Mouse (Mus musculus) heart, adult 2 months (tissue): ENCODE data around the gene Fbxo47. TPM values are rescaled to one million over a fixed set of nuclear protein-coding genes. Genes with fewer than 3 reads are reported as not detected.
"Not testable (repeated sequence)": the region's sequence is repeated elsewhere in the genome, so short reads cannot be mapped to it uniquely, and the experiment has no call there.

Experiments
- DNase-seq, 2 experiments: peaks; one replicate each; pipeline ENCODE4 v3.0.0; 2021
- H3K27ac ChIP-seq: fragments of 200-600 bp; 2 replicates; pipeline ENCODE4 v1.8.1; 2022
- H3K27me3 ChIP-seq: fragments of 200-500 bp; 2 replicates; pipeline ENCODE4 v1.6.1; 2012; ENCODE audit warnings: mild to moderate bottlenecking, low read length, inconsistent platforms, mixed read lengths; ENCODE audit not compliant: control insufficient read depth, insufficient read depth
- H3K36me3 ChIP-seq: fragments of 200-500 bp; 2 replicates; pipeline ENCODE4 v1.6.1; 2012; ENCODE audit warnings: low read length, inconsistent platforms; ENCODE audit not compliant: control insufficient read depth, insufficient read depth
- H3K4me1 ChIP-seq: fragments of 200-500 bp; 2 replicates; pipeline ENCODE4 v1.6.1; 2011; ENCODE audit warnings: low read length; ENCODE audit not compliant: control insufficient read depth, insufficient read depth
- H3K4me3 ChIP-seq: fragments of 200-600 bp; 2 replicates; pipeline ENCODE4 v1.8.1; 2022
- H3K79me2 ChIP-seq: fragments of 200-500 bp; replicated peaks from 2 replicates; pipeline ENCODE4 v1.6.1; 2012; ENCODE audit warnings: mild to moderate bottlenecking, inconsistent platforms, low read length, moderate library complexity, mixed read lengths; ENCODE audit not compliant: control insufficient read depth, insufficient read depth
- H3K9ac ChIP-seq: fragments of 200-500 bp; 2 replicates; pipeline ENCODE4 v1.6.1; 2012; ENCODE audit warnings: low read depth, mild to moderate bottlenecking, control low read depth, inconsistent platforms, low read length, mixed read lengths
- CTCF ChIP-seq: fragments of 200-600 bp; IDR thresholded peaks from 2 replicates; pipeline ENCODE4 v1.8.1; 2022; ENCODE audit warnings: antibody characterized with exemption, mild to moderate bottlenecking, moderate library complexity
- EP300 ChIP-seq: fragments of 200-500 bp; IDR thresholded peaks from 2 replicates; pipeline ENCODE4 v1.6.1; 2011; ENCODE audit warnings: low read depth, low read length, control low read depth; ENCODE audit not compliant: insufficient read depth
- POLR2A ChIP-seq: fragments of 200-500 bp; IDR thresholded peaks from 2 replicates; pipeline ENCODE4 v1.6.1; 2011; ENCODE audit warnings: mild to moderate bottlenecking, low read depth, low read length, control low read depth; ENCODE audit not compliant: insufficient read depth
- WGBS: fragments of 180-500 bp; shearing (Covaris S2); methylation state at CpG from one replicate; pipeline ENCODE4 v1.1.7; 2018; 5-methylcytosine and 5-hydroxymethylcytosine counted together
- intact Hi-C: fragments of 180-260 bp; cut with DNase I; formaldehyde crosslinking; loops from one replicate; pipeline ENCODE4 v1.15.1; 2025
- polyA plus RNA-seq: library from polyadenylated mRNA; depleted of rRNA; stranded (reverse); fragments of >200 nt; gene quantifications from 2 replicates; pipeline ENCODE4 v1.2.3, GENCODE M21; 2012
- total RNA-seq, 2 experiments: library from RNA; stranded (reverse); gene quantifications; 2 replicates each; pipeline ENCODE4 v1.2.3; 2021

Gene Fbxo47
- total and polyA plus RNA-seq, 3 experiments, result 0.29 to 0.45 (median 0.43) TPM

GRCm38 (mm10) chr11:97840135-97840490 lies 43.8 kb downstream of the Fbxo47 start:
- intact Hi-C loops, result loop anchor here (2.0 kb wide), 2 partner anchors 39 to 45 kb away; partner anchors contain the start of gene Fbxo47
- H3K27ac ChIP-seq, result peak overlapping the region; percentile 78; the same call in 1 of the 2 replicates
- no peaks in the 10 kb centered on the region for H3K79me2 ChIP-seq
- TF ChIP-seq EP300 (no peak), POLR2A (no peak), CTCF (no peak)
- no peaks in the 10 kb centered on the region for H3K27me3 ChIP-seq
- no peaks in the 10 kb centered on the region for H3K36me3 ChIP-seq
- 61% methylated on average over 2 of the region's 2 CpGs for WGBS
- no peak overlapping the region for H3K4me3 ChIP-seq
- H3K9ac ChIP-seq, result no peak overlapping the region
- H3K4me1 ChIP-seq, result peaks cover 2% of the 10 kb centered on the region
- no peak for DNase-seq

GRCm38 (mm10) chr11:97839441-97840134 lies 44.4 kb downstream of the Fbxo47 start:
- peaks cover 2% of the 10 kb centered on the region for H3K4me1 ChIP-seq
- DNase-seq, result no peak
- TF ChIP-seq CTCF (no peak), POLR2A (no peak), EP300 (no peak)
- H3K27ac ChIP-seq, result peak overlapping the region; percentile 36
- no peaks in the 10 kb centered on the region for H3K79me2 ChIP-seq
- no peak overlapping the region for H3K9ac ChIP-seq
- 62% methylated on average over 11 of the region's 11 CpGs for WGBS
- no peaks in the 10 kb centered on the region for H3K36me3 ChIP-seq
- H3K4me3 ChIP-seq, result no peak overlapping the region
- intact Hi-C loops, result loop anchor here (2.0 kb wide), 2 partner anchors 39 to 45 kb away; partner anchors contain the start of gene Fbxo47
- H3K27me3 ChIP-seq, result no peaks in the 10 kb centered on the region

DNA sequence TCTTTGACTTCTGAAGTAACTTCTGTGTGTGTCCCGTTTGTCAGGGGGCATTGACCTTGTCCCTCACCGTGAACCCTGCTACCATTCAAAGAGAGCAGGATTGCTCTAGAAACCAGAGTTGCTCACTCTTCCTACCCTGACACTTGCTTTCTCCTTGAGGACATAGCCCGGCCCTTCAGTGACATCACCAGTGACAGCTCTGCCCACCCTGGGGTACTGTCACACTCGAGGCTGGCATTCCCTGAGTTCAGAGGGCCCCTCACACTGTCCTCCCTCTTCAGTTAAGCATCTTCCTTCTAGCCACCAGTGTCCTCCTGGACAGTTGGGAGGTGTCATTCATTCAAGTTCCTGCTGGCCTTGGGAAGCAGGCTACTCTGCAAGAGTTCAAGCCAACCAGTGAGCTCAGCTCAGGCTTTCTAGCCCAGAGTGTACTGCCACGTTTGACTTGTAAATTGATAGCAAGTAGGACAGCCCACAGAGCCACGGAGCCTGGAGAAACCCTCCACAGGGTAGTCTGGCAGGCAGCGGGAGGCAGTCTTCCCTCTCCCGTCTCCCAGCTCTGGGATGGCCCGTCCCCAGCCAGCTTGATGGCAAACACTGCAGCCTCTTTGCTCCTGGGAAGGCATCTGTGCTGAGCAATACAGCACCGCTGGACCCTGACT lies 45.0 kb downstream of the Fbxo47 start:
- TF ChIP-seq CTCF (no peak), POLR2A (no peak), EP300 (no peak)
- intact Hi-C loops, result no loop called here
- Histone ChIP-seq H3K27me3 (no peaks in the 10 kb centered on the region), H3K4me3 (no peak overlapping the region), H3K79me2 (no peaks in the 10 kb centered on the region), H3K4me1 (peaks cover 2% of the 10 kb centered on the region), H3K27ac (peak overlapping the region; percentile 36), H3K9ac (no peak overlapping the region), H3K36me3 (no peaks in the 10 kb centered on the region)
- 53% methylated on average over 10 of the region's 10 CpGs for WGBS
- DNase-seq, result peak in 1 of 2 experiments; percentile 25

GRCm38 (mm10) chr11:97837641-97838149 lies 46.3 kb downstream of the Fbxo47 start:
- DNase-seq, result no peak
- intact Hi-C loops, result no loop called here
- H3K36me3 ChIP-seq, result no peaks in the 10 kb centered on the region
- peaks cover 2% of the 10 kb centered on the region for H3K4me1 ChIP-seq
- no peak overlapping the region for H3K9ac ChIP-seq
- no peak overlapping the region for H3K4me3 ChIP-seq
- no peaks in the 10 kb centered on the region for H3K27me3 ChIP-seq
- H3K79me2 ChIP-seq, result no peaks in the 10 kb centered on the region
- WGBS, result 71% methylated on average over 7 of the region's 7 CpGs
- H3K27ac ChIP-seq, result no peak overlapping the region; the same call in 1 of the 2 replicates
- TF ChIP-seq CTCF, result no peak
- TF ChIP-seq EP300, result no peak
- TF ChIP-seq POLR2A, result no peak

DNA sequence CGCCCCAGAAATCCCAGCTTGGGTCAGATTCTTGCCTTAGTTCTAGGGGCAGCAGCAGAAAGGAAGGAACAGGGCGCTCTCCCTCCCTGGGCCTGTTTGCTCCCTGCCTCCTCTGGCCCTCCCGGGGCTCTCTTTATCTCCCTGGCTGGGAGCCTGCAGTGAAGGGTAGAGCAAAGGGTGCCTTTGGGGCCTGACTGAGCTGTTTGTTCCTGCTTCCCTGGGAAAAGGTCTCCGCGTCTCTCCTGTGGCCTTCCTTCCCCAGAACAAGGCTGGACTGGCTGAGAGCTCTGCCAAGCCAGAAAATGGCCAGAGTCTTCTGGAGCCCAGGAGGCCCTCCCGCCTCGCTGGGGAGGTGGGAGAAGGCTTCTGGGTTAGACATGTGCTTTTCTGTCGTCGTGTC lies 46.9 kb downstream of the Fbxo47 start:
- H3K36me3 ChIP-seq, intact Hi-C loops: not testable (repeated sequence)

DNA sequence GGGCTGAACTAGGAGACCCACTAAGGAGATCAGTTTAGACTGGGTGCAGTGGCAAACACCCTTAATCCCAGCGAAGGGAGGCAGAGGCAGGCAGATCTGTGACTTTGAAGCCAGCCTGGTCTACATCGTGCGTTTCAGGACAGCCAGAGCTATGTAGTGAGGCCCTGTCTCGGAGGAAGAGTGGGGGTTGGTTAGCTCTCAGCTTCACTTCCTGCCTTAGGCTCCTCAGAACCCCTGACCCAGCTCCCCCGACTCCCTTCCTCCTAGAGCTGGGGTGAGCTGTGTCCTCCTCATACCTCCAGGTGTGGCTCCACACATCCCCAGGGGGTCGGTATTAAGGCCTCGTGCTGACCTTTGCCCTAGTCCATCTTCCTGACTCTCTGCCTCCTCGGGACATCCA lies 47.4 kb downstream of the Fbxo47 start:
- Histone ChIP-seq H3K9ac (no peak overlapping the region), H3K27me3 (no peaks in the 10 kb centered on the region), H3K4me3 (no peak overlapping the region), H3K79me2 (no peaks in the 10 kb centered on the region), H3K36me3 (no peaks in the 10 kb centered on the region), H3K4me1 (peaks cover 11% of the 10 kb centered on the region), H3K27ac (peak overlapping the region; percentile 27)
- TF ChIP-seq CTCF (no peak), EP300 (no peak), POLR2A (no peak)
- 43% methylated on average over 8 of the region's 8 CpGs for WGBS
- intact Hi-C loops, result no loop called here
- DNase-seq, result no peak

More for the DNA sequence above, 46.9 kb downstream of the Fbxo47 start:
- not testable (repeated sequence) for H3K27me3 ChIP-seq, H3K9ac ChIP-seq, H3K4me1 ChIP-seq, H3K4me3 ChIP-seq, H3K79me2 ChIP-seq
- H3K27ac ChIP-seq, result peak overlapping the region; percentile 27
- DNase-seq, result peak; percentile 54 to 62
- 39% methylated on average over 9 of the region's 9 CpGs for WGBS
